In genomic region chr1:181447576-181447975, GRCm38 (mm10) we compare ENCODE assay signal across 22 mouse cellular contexts.
DNase-seq lines count a peak whose midpoint lies in the region; ATAC-seq and TF ChIP-seq lines count a peak whose summit lies in the region.
"Had no signal": no experiment of that assay in that cellular context is flagged by ENCODE, and none has a peak within 500 bp of the region (broad histone marks: within the 10 kb centered on the region; RNA-seq: fewer than 3 reads in every experiment).

No protein-coding gene starts in this region.

- DNase-seq in frontal cortex, postnatal 10 days (ENCODE audit: low spot score in 2 of 2), result no peak
- no peak for DNase-seq in layer of hippocampus, adult 2 months (ENCODE audit: low spot score in 2 of 2)
- no peak for DNase-seq in layer of hippocampus, postnatal 10 days (ENCODE audit: low spot score in 2 of 2)
- DNase-seq in midbrain, postnatal 0 days (ENCODE audit: low spot score), result no peak
- DNase-seq in midbrain, embryonic 10.5 days (ENCODE audit: low spot score), result no peak
- DNase-seq: adrenal gland, adult 8-10 months; gastrocnemius, adult 2 months; kidney, adult 9 months; kidney, postnatal 14 days; lung, adult 18-20 months; lung, postnatal 14 days; thymus, adult 18-20 months; thymus, postnatal 4 days had no signal

- H3K9me3 ChIP-seq in midbrain, postnatal 0 days (ENCODE audit: low read length), result no peaks in the 10 kb centered on the region
- no peaks in the 10 kb centered on the region for H3K9me3 ChIP-seq in midbrain, embryonic 10.5 days (replicated peaks)
- no peaks in the 10 kb centered on the region for H3K9me3 ChIP-seq in forebrain, embryonic 12.5 days
- H3K9me3 ChIP-seq: embryonic facial prominence, embryonic 12.5 days; limb, embryonic 12.5 days; liver, embryonic 12.5 days; midbrain, embryonic 13.5 days had no signal

- no peak overlapping the region for H3K4me3 ChIP-seq in layer of hippocampus, adult 2 months
- H3K4me3 ChIP-seq in midbrain, postnatal 0 days (ENCODE audit: low read depth, low read length), result no peak overlapping the region
- H3K4me3 ChIP-seq in midbrain, embryonic 10.5 days, result no peak overlapping the region
- H3K4me3 ChIP-seq in forebrain, embryonic 12.5 days (replicated peaks), result no peak overlapping the region
- H3K4me3 ChIP-seq: embryonic facial prominence, embryonic 12.5 days; gastrocnemius, adult 2 months; limb, embryonic 12.5 days; liver, embryonic 12.5 days; midbrain, embryonic 13.5 days had no signal

- H3K9ac ChIP-seq in midbrain, postnatal 0 days (replicated peaks; ENCODE audit: low read length, poor library complexity, severe bottlenecking), result no peak overlapping the region
- H3K9ac ChIP-seq in forebrain, embryonic 12.5 days, result no peak overlapping the region
- H3K9ac ChIP-seq: embryonic facial prominence, embryonic 12.5 days; limb, embryonic 12.5 days; liver, embryonic 12.5 days; midbrain, embryonic 13.5 days had no signal

- no peak for TF ChIP-seq CTCF in layer of hippocampus, adult 2 months (conservative IDR thresholded peaks at IDR 0.05)
- no peak for TF ChIP-seq CTCF in midbrain, postnatal 0 days (IDR thresholded peaks at IDR 0.05)

- 85% methylated on average over 4 of the region's 4 CpGs for WGBS in midbrain, postnatal 0 days
- 83% methylated on average over 4 of the region's 4 CpGs for WGBS in midbrain, embryonic 10.5 days
- WGBS in forebrain, embryonic 12.5 days, result 87% methylated on average over 4 of the region's 4 CpGs

- no peaks in the 10 kb centered on the region for H3K36me3 ChIP-seq in midbrain, postnatal 0 days (ENCODE audit: insufficient read depth, low read length)
- no peaks in the 10 kb centered on the region for H3K36me3 ChIP-seq in midbrain, embryonic 10.5 days
- H3K36me3 ChIP-seq in forebrain, embryonic 12.5 days (replicated peaks), result no peaks in the 10 kb centered on the region
- H3K36me3 ChIP-seq: embryonic facial prominence, embryonic 12.5 days; limb, embryonic 12.5 days; liver, embryonic 12.5 days; midbrain, embryonic 13.5 days had no signal

- ATAC-seq in frontal cortex, adult (ENCODE audit: low TSS enrichment), result peak; percentile 11; the same call in 1 of the 2 replicates
- ATAC-seq in midbrain, postnatal 0 days (ENCODE audit: low FRiP score), result peak; percentile 31; the same call in 1 of the 2 replicates
- ATAC-seq in forebrain, embryonic 12.5 days (ENCODE audit: low FRiP score), result no peak
- ATAC-seq: activated CD4-positive, CD25-positive, alpha-beta regulatory T cell, adult 4 months; hindbrain, postnatal 0 days; intestine, embryonic 16.5 days; liver, embryonic 12.5 days; midbrain, embryonic 13.5 days had no signal

- no peaks in the 10 kb centered on the region for H3K4me1 ChIP-seq in midbrain, postnatal 0 days (ENCODE audit: insufficient read depth, low read length)
- no peaks in the 10 kb centered on the region for H3K4me1 ChIP-seq in midbrain, embryonic 10.5 days
- H3K4me1 ChIP-seq in forebrain, embryonic 12.5 days, result no peaks in the 10 kb centered on the region
- H3K4me1 ChIP-seq: embryonic facial prominence, embryonic 12.5 days; liver, embryonic 12.5 days; midbrain, embryonic 13.5 days had no signal

- peak overlapping the region; percentile 81 for H3K27ac ChIP-seq in layer of hippocampus, adult 2 months
- H3K27ac ChIP-seq in midbrain, postnatal 0 days (ENCODE audit: low read depth, low read length), result no peak overlapping the region
- H3K27ac ChIP-seq in midbrain, embryonic 10.5 days (replicated peaks), result no peak overlapping the region
- H3K27ac ChIP-seq in forebrain, embryonic 12.5 days, result no peak overlapping the region
- H3K27ac ChIP-seq: embryonic facial prominence, embryonic 12.5 days; gastrocnemius, adult 2 months; hindbrain, postnatal 0 days; limb, embryonic 12.5 days; liver, embryonic 12.5 days; midbrain, embryonic 13.5 days had no signal

- no peak overlapping the region for H3K4me2 ChIP-seq in midbrain, postnatal 0 days (ENCODE audit: low read depth, low read length, poor library complexity, severe bottlenecking)
- H3K4me2 ChIP-seq in forebrain, embryonic 12.5 days, result no peak overlapping the region
- H3K4me2 ChIP-seq: embryonic facial prominence, embryonic 12.5 days; limb, embryonic 12.5 days; liver, embryonic 12.5 days; midbrain, embryonic 13.5 days had no signal

- H3K27me3 ChIP-seq in midbrain, postnatal 0 days (ENCODE audit: insufficient read depth, low read length), result no peaks in the 10 kb centered on the region
- no peaks in the 10 kb centered on the region for H3K27me3 ChIP-seq in midbrain, embryonic 10.5 days (ENCODE audit: low read depth, poor library complexity, severe bottlenecking)
- H3K27me3 ChIP-seq in forebrain, embryonic 12.5 days, result no peaks in the 10 kb centered on the region
- H3K27me3 ChIP-seq: embryonic facial prominence, embryonic 12.5 days; limb, embryonic 12.5 days; midbrain, embryonic 13.5 days had no signal
